Mouse (Mus musculus) cerebellum, postnatal 4 days (tissue): ENCODE data around the gene B3gat3.

Source experiments
- DNase-seq, 2 experiments: peaks; one replicate each; pipeline ENCODE4 v3.0.0; 2022; ENCODE audit warnings: low spot score in 2 of 2, mixed read lengths in 1 of 2

The B3gat3 gene

GRCm38 (mm10) chr19:8897865-8898495 lies 22.2 kb upstream of the B3gat3 start, which contains the start of gene Ganab:
Gene Ganab (plus strand): TSS chr19:8898071.
- peak; percentile 82 to 93 for DNase-seq

DNA sequence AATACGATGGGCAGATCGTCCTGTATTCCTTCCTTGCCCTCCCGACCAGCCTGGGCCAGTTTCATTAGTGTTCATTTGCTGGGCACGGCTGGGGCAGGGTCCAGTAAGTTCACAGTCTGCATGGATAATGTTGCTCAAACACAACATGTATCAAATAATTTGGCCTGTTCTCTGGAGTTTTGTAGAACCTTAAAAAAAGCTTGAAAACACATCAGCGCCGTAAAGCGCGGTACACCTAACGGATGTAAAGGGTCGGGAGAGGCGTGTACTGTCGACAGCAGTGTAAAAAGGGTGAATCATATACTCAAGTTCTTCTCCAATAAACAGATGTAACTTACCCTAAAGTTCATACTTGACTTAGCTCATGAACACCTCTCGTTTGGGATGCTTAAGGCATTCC lies 21.6 kb upstream of the B3gat3 start:
- no peak for DNase-seq

- DNase-seq = no peak
These were observed 21.1 kb upstream of the B3gat3 start for GRCm38 (mm10) chr19:8899079-8899478.

DNA sequence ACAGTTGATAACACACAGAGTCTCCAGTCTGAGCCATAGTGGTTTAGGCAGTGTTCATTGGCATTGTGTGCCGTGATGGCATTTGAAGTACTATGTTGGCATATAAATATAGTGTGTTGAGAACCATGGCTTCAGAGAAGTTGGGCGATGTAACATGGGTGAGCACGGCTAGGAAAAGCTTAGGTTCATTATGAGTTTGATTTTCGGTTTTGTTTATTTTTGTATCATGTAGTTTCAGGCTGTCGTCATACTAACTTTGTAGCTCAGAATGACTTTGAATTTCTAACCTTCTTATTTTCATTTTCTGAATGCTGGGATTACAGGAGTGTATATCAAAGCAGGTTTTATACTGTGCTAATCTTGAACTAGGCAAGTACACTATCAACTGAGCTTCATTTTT lies 16.8 kb upstream of the B3gat3 start:
- DNase-seq = no peak

DNA sequence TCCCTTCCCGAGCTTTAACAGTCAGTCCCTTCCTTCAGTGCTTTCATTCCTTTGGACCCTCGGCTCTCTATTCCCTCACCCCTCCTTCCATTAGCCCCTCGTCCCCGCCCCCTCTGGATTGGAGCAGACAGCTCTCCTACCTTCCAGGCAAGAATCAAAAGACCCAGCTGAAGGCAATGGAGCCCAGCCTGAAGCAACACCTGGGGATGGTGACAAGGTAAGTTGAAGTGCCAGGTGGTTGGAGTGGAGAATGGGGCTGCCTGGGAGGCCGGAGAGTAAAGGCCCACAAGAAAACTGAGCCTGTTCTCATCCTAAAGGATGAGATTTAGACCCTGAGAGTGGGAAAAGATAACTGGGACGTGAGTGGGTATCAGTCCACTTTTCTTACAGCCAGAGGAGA lies 11.6 kb upstream of the B3gat3 start:
- DNase-seq = no peak

- DNase-seq = no peak
These were observed 8.4 kb upstream of the B3gat3 start for GRCm38 (mm10) chr19:8911810-8912209.

- no peak for DNase-seq
These were observed 6.0 kb upstream of the B3gat3 start for GRCm38 (mm10) chr19:8914212-8914611.

- DNase-seq = no peak
These were observed 1.2 kb upstream of the B3gat3 start for GRCm38 (mm10) chr19:8919000-8919399.

DNA sequence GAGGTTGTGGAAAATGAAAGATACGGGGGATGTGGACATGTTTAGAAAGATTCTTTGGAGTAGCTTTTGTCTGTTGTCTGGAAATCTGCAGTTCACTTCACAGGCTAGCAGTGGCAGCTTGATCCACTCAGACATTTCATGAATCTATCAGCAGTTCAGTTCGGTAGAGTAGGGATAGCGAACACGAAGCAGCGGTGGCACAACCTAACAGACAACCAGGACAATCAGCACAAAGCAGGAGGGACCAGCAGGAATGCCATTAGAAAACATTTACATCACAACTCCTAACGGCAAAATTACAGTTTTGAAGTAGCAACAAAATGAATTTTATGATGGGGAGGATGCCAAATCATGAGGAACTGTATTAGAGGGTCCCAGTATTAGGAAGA lies 496 bp upstream of the B3gat3 start:
- DNase-seq = no peak

- DNase-seq = no peak
These were observed 690 bp downstream of the B3gat3 start for GRCm38 (mm10) chr19:8920836-8921291.

DNA sequence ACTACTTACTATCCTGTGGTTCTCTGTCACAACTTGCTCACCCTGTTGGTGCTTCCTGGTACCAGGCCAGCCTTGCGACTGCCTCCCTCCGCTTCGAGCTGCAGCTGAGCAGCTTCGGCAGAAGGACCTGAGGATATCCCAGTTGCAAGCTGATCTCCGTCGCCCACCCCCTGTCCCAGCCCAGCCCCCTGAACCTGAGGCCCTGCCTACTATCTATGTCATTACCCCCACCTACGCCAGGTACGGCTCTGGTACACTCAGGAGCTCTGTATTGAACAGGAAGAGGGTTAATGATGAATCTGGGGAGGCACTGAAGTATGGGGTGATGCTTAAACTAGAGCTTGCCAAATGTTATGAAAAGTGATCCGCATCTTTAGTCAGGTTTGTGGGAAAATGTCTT lies 1.6 kb downstream of the B3gat3 start:
- DNase-seq = no peak

- DNase-seq = no peak
These were observed 6.6 kb downstream of the B3gat3 start for GRCm38 (mm10) chr19:8926766-8927165.

DNA sequence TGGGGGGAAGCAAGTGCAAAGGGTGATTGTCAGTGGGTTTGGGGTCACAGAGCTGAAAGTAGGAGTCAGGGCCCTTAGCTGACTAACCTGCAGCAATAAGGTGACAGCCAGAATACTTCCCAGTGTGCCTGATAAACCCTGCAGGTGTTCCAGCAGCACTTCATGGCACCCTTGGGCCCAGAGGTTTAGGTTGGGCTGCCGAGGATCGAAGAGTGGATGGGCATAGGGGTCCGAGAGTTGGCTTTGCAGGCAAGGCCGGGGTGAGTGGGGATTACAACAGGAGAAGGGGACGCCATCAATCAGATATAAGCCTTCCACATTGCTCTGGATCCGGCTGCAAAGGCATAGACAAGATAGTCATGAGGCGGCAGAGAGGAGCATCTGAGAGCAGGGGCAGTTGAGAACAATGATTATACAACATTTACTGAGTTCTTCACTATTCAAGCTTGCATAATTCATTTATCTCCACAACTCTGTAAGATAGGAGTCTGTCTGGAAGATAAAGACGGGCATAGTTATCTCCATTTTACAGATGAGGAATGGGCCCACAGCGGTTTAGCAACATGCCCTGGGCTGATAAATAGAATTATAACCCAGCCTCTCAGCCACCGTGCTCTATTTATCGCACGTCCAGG lies 7.8 kb downstream of the B3gat3 start:
- DNase-seq = no peak

DNA sequence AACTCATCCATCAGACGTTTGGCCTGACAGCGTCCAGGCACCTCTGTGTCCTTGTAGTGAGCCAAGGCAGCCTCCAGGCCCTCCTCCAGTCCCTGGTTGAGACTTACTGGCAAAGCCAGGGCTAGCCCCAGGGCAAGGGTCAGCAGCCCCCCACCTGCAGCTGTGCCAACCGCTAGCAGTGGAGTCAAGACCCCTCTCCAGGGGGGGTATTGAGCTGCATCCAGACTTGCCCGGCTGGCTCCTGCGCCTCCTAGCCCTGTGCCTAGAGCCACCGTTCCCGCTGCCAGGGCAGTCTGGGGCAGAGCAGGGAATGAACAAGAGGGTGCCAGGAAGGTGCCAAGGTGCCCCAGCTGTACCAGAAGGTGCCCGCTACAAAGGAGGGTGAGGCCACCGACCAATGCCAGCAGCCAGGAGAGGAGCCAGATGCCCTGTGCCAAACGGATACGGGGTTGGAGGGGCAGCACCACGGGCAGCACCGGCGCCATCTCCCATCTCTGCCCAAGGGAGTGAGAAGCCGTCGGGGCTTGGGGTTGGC lies 8.6 kb downstream of the B3gat3 start:
- no peak for DNase-seq

- DNase-seq = peak in 1 of 2 experiments; percentile 64
These were observed 9.3 kb downstream of the B3gat3 start, which contains the start of the genes Rom1 and Eml3 for GRCm38 (mm10) chr19:8929224-8930088. Gene Rom1 (minus strand): TSS chr19:8929356. Gene Eml3 (plus strand): TSS chr19:8929552.

- no peak for DNase-seq
These were observed 9.9 kb downstream of the B3gat3 start for GRCm38 (mm10) chr19:8930117-8930516.

DNA sequence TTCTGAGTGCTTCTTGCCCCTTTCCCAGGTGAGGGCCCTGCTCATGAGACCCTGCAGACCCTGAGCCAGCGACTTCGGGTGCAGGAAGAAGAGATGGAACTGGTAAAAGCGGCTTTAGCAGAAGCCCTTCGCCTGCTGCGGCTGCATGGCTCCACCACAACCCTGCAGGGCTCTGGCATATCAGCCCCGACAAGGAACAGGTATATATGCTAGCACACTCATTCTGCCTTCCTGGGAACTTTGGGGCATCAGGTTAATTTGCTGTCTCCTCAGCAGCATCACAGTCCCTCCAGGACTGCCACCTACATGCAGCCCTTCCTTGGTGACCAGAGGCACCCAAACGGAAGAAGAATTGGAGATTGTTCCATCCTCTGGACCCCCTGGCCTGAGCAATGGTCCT lies 10.6 kb downstream of the B3gat3 start:
- no peak for DNase-seq

- no peak for DNase-seq
These were observed 16.6 kb downstream of the B3gat3 start for GRCm38 (mm10) chr19:8936736-8937135.

- DNase-seq = no peak
These were observed 20.5 kb downstream of the B3gat3 start for GRCm38 (mm10) chr19:8940526-8941133.

DNA sequence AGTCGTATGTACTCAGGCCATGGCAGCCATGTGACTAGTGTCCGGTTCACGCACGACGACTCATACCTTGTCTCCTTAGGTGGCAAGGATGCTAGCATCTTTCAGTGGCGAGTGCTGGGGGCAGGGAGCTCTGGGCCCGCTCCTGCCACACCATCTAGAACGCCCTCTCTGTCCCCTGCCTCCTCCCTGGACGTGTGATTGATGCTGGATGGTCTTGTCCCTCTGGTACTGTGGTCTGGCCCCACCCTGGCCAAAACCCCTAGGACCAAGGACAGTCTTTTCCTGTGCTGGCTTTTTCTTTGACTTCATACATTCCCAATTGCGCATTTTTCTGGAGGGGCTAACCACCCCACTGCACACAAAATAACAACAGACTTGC lies 21.0 kb downstream of the B3gat3 start:
- DNase-seq = no peak

- DNase-seq = peak; percentile 97 to 99
These were observed 21.5 kb downstream of the B3gat3 start, which contains the start of gene Mta2 for GRCm38 (mm10) chr19:8941515-8942217. Gene Mta2 (plus strand): TSS chr19:8941875.
